Mouse (Mus musculus) liver, postnatal 0 days (tissue): ENCODE measurements around the gene 1500009C09Rik. TPM values are rescaled to one million over a fixed set of nuclear protein-coding genes. Genes with fewer than 3 reads are reported as not detected.

Experiments
- ATAC-seq: fragments of 200-750 bp; cut with Nextera tagmentation; 2 replicates; pipeline ENCODE4 v1.8.0; 2017; ENCODE audit warnings: mild to moderate bottlenecking, moderate library complexity
- DNase-seq: peaks from one replicate; pipeline ENCODE4 v3.0.0-alpha.2; 2016
- H3K27ac ChIP-seq: fragments of 300-500 bp; sonication (generic); 2 replicates; pipeline ENCODE4 v1.5.1; 2014; ENCODE audit warnings: antibody characterized with exemption, moderate library complexity, mild to moderate bottlenecking, low read depth
- H3K27me3 ChIP-seq: fragments of 300-500 bp; sonication (generic); 2 replicates; pipeline ENCODE4 v1.6.1; 2014; ENCODE audit warnings: low read length, control low read depth, mixed read lengths; ENCODE audit not compliant: insufficient read depth
- H3K36me3 ChIP-seq: fragments of 300-500 bp; sonication (generic); replicated peaks from 2 replicates; pipeline ENCODE4 v1.6.1; 2014; ENCODE audit warnings: mild to moderate bottlenecking, control low read depth, low read length, moderate library complexity, mixed read lengths; ENCODE audit not compliant: insufficient read depth
- H3K4me1 ChIP-seq: fragments of 300-500 bp; sonication (generic); 2 replicates; pipeline ENCODE4 v1.6.1; 2014; ENCODE audit warnings: antibody characterized with exemption, mild to moderate bottlenecking, control low read depth; ENCODE audit not compliant: insufficient read depth
- H3K4me2 ChIP-seq: fragments of 300-500 bp; sonication (generic); 2 replicates; pipeline ENCODE4 v1.6.1; 2014; ENCODE audit warnings: low read depth, mild to moderate bottlenecking, low read length, moderate library complexity, mixed read lengths
- H3K4me3 ChIP-seq: fragments of 300-500 bp; sonication (generic); 2 replicates; pipeline ENCODE4 v1.5.1; 2014; ENCODE audit warnings: low read depth, low read length
- H3K9ac ChIP-seq: fragments of 300-500 bp; sonication (generic); replicated peaks from 2 replicates; pipeline ENCODE4 v1.6.1; 2014; ENCODE audit warnings: mild to moderate bottlenecking, moderate library complexity
- H3K9me3 ChIP-seq: fragments of 300-500 bp; sonication (generic); 2 replicates; pipeline ENCODE4 v1.6.1; 2016; ENCODE audit warnings: mild to moderate bottlenecking, control low read depth, low read length, mixed read lengths
- CTCF ChIP-seq: sonication (generic); IDR thresholded peaks from 2 replicates; pipeline ENCODE4 v1.5.1; 2016; ENCODE audit warnings: antibody characterized with exemption, low read depth
- EP300 ChIP-seq: IDR thresholded peaks from 2 replicates; pipeline ENCODE4 v1.6.1; 2016; ENCODE audit warnings: antibody characterized with exemption, low read depth, mild to moderate bottlenecking
- WGBS: fragments of 180-500 bp; shearing (Covaris S2); extraction: QIAGEN DNeasy Blood & Tissue Kit; methylation state at CpG from one replicate; pipeline ENCODE4 v1.1.7; 2014; ENCODE audit not compliant: insufficient replicate concordance; 5-methylcytosine and 5-hydroxymethylcytosine counted together
- polyA plus RNA-seq: library from polyadenylated mRNA; unstranded; fragments of >200 nt; fragmentation: Nextera tagmentation; extraction: Ambion mirVana; gene quantifications from 2 replicates; pipeline ENCODE4 v1.2.1, GENCODE M21; 2015

The 1500009C09Rik gene
- polyA plus RNA-seq, 1 experiment from 2014 or later = not detected

GRCm38 (mm10) chr15:82212752-82213063 lies 39.5 kb upstream of the 1500009C09Rik start, which contains the start of gene Shisa8:
Gene Shisa8 (minus strand): TSS chr15:82212815.
- Histone ChIP-seq H3K4me3 (peak within 1 kb of the TSS; percentile 40), H3K27me3 (peaks cover 74% of the 10 kb centered on the region), H3K4me2 (peak within 1 kb of the TSS; percentile 68), H3K36me3 (no peaks in the 10 kb centered on the region), H3K9me3 (no peaks in the 10 kb centered on the region), H3K9ac (0 out of 2 replicates have a peak within 1 kb of the TSS, but pooled peaks have one; percentile 26), H3K4me1 (peaks cover 7% of the 10 kb centered on the region), H3K27ac (no peak within 1 kb of the TSS)
- 5% methylated on average over 17 of the region's 34 CpGs for WGBS
- no peak for DNase-seq
- ATAC-seq = no peak
- TF ChIP-seq EP300 = no peak
- TF ChIP-seq CTCF = no peak

- WGBS = 45% methylated on average over 4 of the region's 4 CpGs
- Histone ChIP-seq H3K4me2 (no peak overlapping the region), H3K27ac (no peak overlapping the region), H3K27me3 (peaks cover 74% of the 10 kb centered on the region), H3K9ac (no peak overlapping the region), H3K4me3 (no peak overlapping the region), H3K36me3 (no peaks in the 10 kb centered on the region), H3K9me3 (no peaks in the 10 kb centered on the region), H3K4me1 (peaks cover 7% of the 10 kb centered on the region)
- no peak for ATAC-seq
- DNase-seq = no peak
- no peak for TF ChIP-seq CTCF
- no peak for TF ChIP-seq EP300
These were observed 39.0 kb upstream of the 1500009C09Rik start for GRCm38 (mm10) chr15:82213222-82213621.

GRCm38 (mm10) chr15:82215332-82216046 lies 36.7 kb upstream of the 1500009C09Rik start:
- Histone ChIP-seq H3K9me3 (no peaks in the 10 kb centered on the region), H3K36me3 (no peaks in the 10 kb centered on the region), H3K4me2 (no peak overlapping the region), H3K9ac (no peak overlapping the region), H3K4me1 (peaks cover 7% of the 10 kb centered on the region), H3K27me3 (peaks cover 62% of the 10 kb centered on the region), H3K27ac (no peak overlapping the region), H3K4me3 (no peak overlapping the region)
- 44% methylated on average over 11 of the region's 11 CpGs for WGBS
- DNase-seq (no peak), ATAC-seq (no peak)
- TF ChIP-seq EP300 = no peak
- no peak for TF ChIP-seq CTCF

GRCm38 (mm10) chr15:82216142-82216827 lies 35.9 kb upstream of the 1500009C09Rik start:
- H3K27me3 ChIP-seq = peaks cover 54% of the 10 kb centered on the region
- WGBS = 66% methylated on average over 20 of the region's 20 CpGs
- H3K4me1 ChIP-seq = peaks cover 7% of the 10 kb centered on the region
- no peak for TF ChIP-seq CTCF
- no peak for TF ChIP-seq EP300
- H3K36me3 ChIP-seq = no peaks in the 10 kb centered on the region
- H3K4me2 ChIP-seq = no peak overlapping the region
- no peak overlapping the region for H3K27ac ChIP-seq
- no peak overlapping the region for H3K9ac ChIP-seq
- no peak for ATAC-seq
- no peak for DNase-seq
- H3K4me3 ChIP-seq = no peak overlapping the region
- H3K9me3 ChIP-seq = no peaks in the 10 kb centered on the region

- H3K27ac ChIP-seq = no peak overlapping the region
- no peak overlapping the region for H3K9ac ChIP-seq
- peaks cover 4% of the 10 kb centered on the region for H3K4me1 ChIP-seq
- TF ChIP-seq CTCF (peak; percentile 19; the same call in 1 of the 2 replicates), EP300 (no peak)
- no peaks in the 10 kb centered on the region for H3K36me3 ChIP-seq
- no peak overlapping the region for H3K4me3 ChIP-seq
- no peak for ATAC-seq
- H3K4me2 ChIP-seq = no peak overlapping the region
- peaks cover 46% of the 10 kb centered on the region for H3K27me3 ChIP-seq
- DNase-seq = no peak
- WGBS = 26% methylated on average over 7 of the region's 7 CpGs
- H3K9me3 ChIP-seq = no peaks in the 10 kb centered on the region
These were observed 35.2 kb upstream of the 1500009C09Rik start for GRCm38 (mm10) chr15:82217039-82217438.

GRCm38 (mm10) chr15:82217980-82218379 lies 34.2 kb upstream of the 1500009C09Rik start:
- DNase-seq (no peak), ATAC-seq (no peak)
- Histone ChIP-seq H3K27me3 (peaks cover 40% of the 10 kb centered on the region), H3K27ac (no peak overlapping the region), H3K4me2 (no peak overlapping the region), H3K9me3 (no peaks in the 10 kb centered on the region), H3K36me3 (no peaks in the 10 kb centered on the region), H3K9ac (no peak overlapping the region), H3K4me3 (no peak overlapping the region), H3K4me1 (no peaks in the 10 kb centered on the region)
- 48% methylated on average over 9 of the region's 9 CpGs for WGBS
- TF ChIP-seq CTCF (no peak), EP300 (no peak)
